Mouse (Mus musculus) heart, adult 2 months (tissue): ENCODE measurements around the gene Mlana.

Source experiments
- CTCF ChIP-seq: fragments of 200-600 bp; IDR thresholded peaks from 2 replicates; pipeline ENCODE4 v1.8.1; 2022; ENCODE audit warnings: antibody characterized with exemption, mild to moderate bottlenecking, moderate library complexity
- EP300 ChIP-seq: fragments of 200-500 bp; IDR thresholded peaks from 2 replicates; pipeline ENCODE4 v1.6.1; 2011; ENCODE audit warnings: low read depth, low read length, control low read depth; ENCODE audit not compliant: insufficient read depth
- POLR2A ChIP-seq: fragments of 200-500 bp; IDR thresholded peaks from 2 replicates; pipeline ENCODE4 v1.6.1; 2011; ENCODE audit warnings: mild to moderate bottlenecking, low read depth, low read length, control low read depth; ENCODE audit not compliant: insufficient read depth

- TF ChIP-seq CTCF (no peak), POLR2A (no peak), EP300 (no peak)
Observed at GRCm38 (mm10) chr19:29717854-29718253, 20.2 kb downstream of the Mlana start.
